Mouse (Mus musculus) kidney, adult 2 months (tissue): Measurements from ENCODE around the gene Fa2h.

Experiments used
- CTCF ChIP-seq: fragments of 200-500 bp; conservative IDR thresholded peaks from 2 replicates; pipeline ENCODE4 v1.5.1; 2011; ENCODE audit warnings: low read depth, mild to moderate bottlenecking, control low read depth, low read length, moderate library complexity, mixed read lengths; ENCODE audit not compliant: insufficient read depth, insufficient read length
- POLR2A ChIP-seq: fragments of 200-500 bp; IDR thresholded peaks from one replicate; pipeline ENCODE4 v1.6.1; 2011; ENCODE audit warnings: low read depth, low read length, control low read depth

DNA sequence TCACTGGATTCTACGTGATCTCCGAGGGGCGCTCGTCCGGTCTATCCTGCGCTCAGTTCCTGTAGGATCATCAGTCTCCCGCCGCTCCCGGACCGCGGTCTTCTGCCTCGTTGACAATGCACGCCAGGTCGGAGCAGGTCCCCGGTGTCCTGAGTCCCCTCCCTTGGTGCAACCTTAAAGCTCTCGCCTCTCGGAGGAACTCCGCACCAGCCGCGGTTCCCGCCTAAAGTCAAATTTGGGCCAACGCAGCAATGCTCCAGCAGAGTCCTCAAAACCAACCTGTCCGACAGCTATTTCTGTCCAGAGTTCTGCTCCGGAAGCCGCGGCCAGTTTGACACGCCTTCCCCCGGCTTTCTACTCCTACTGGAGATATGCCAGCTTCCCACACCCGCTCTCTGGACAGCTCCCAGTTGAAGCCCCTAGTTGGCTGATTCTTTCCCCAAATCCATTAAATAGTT, 55.7 kb downstream of the Fa2h start, which contains the start of gene Mlkl:
- TF ChIP-seq CTCF (no peak), POLR2A (no peak)
